Mouse (Mus musculus): ENCODE results near the gene Smad1. TPM values are rescaled to one million over a fixed set of nuclear protein-coding genes. Genes with fewer than 3 reads are reported as not detected.

Gene Smad1
- 10 to 100 TPM; 18.1 to 21.3 TPM for total RNA-seq (2023)

GRCm38 (mm10) chr8:79398994-79399650, at the start of gene Smad1:
Gene Smad1 (minus strand): TSS chr8:79399518.

DNA sequence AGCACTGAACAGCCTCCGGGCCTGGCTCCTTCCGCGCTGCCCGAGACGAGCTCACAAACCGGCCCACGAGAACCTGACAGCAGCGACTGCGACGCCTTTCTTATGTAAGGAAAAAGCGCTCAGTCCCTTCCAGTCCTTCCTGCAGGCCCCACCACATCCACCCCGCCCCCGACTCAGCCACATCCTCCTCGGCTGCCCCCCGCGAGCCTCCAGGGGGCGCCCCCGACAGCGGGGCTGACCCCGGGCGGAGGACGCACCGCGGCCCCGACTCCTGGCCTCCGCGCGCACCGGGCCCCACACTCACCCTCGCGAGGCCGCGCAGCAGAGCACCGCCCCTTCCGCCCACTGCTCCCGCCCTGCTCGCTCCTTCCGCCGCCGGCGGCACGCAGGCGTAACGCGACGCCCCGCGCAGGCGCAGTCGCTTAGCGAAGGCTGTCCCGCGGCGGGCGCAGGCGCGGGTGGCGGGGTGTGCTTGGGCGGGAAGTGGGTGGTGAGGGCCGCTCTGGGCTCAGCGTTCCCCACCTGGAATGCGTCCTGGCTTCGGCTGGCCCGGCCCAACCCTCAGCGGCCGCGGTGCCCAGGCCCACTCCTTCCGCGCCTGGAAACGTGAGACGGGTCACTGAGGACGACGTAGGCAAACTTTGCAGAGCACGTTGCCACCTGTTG, 104.6 kb downstream of the Smad1 start, which contains the start of gene Mmaa:
Gene Mmaa, minus strand, starts transcription at position 328 of the 666 bp plus-strand sequence.

Other genes starting within 250 kb of the Smad1 start
- gene 1700011L22Rik, start 150.9 kb downstream of the Smad1 start, total RNA-seq (2023), result not detected
- 1 to 10 TPM; 8.1 to 9.8 TPM for gene Mmaa, start 104.6 kb downstream of the Smad1 start, total RNA-seq (2023)
- 10 to 100 TPM; 42.9 to 50.9 TPM for gene Otud4, start 240.1 kb upstream of the Smad1 start, total RNA-seq (2023)